Mouse (Mus musculus): Measurements from ENCODE around the gene Hist2h2aa2. TPM values are rescaled to one million over a fixed set of nuclear protein-coding genes. Genes with fewer than 3 reads are reported as not detected.

Hist2h2aa2 gene
- polyA plus RNA-seq, 1 experiment from 2014 or later: 63.0 TPM

DNA sequence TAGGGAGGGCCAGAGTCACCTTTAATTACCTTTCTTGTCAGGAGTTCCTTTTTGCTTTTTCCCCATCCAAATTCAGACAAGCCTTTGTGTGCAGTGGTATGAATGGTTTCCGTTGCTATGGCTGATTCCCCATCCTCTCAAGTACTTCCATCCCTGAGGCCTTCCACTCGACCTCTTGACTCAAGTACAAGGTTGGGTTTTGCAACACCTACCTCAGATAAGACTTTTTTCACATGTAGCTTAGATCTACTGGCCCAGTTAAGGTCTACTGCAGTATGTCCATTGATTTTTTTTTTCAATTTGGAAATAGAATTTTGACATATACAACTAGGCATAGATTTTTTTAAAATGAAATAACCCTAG, 8.3 kb downstream of the Hist2h2aa2 start:
- no peaks in the 10 kb centered on the region for H3K9me3 ChIP-seq (ENCODE audit: control insufficient read depth, low read length)
- H3K4me2 ChIP-seq (replicated peaks; ENCODE audit: low read depth, low read length): no peak overlapping the region
- ATAC-seq (ENCODE audit: low FRiP score): no peak
- WGBS: 59% methylated on average over 2 of the region's 2 CpGs
- no peaks in the 10 kb centered on the region for H3K36me3 ChIP-seq (ENCODE audit: control insufficient read depth, insufficient read depth, low read length)
- H3K27me3 ChIP-seq (ENCODE audit: control insufficient read depth, insufficient read depth, low read length): no peaks in the 10 kb centered on the region
- DNase-seq (ENCODE audit: low spot score): no peak
- no peaks in the 10 kb centered on the region for H3K4me1 ChIP-seq (replicated peaks; ENCODE audit: control insufficient read depth, insufficient read depth, low read length)
- H3K4me3 ChIP-seq (ENCODE audit: low read depth, low read length): no peak overlapping the region
- H3K9ac ChIP-seq (ENCODE audit: low read depth, low read length): no peak overlapping the region
- no peak overlapping the region for H3K27ac ChIP-seq (ENCODE audit: low read depth, low read length)

DNA sequence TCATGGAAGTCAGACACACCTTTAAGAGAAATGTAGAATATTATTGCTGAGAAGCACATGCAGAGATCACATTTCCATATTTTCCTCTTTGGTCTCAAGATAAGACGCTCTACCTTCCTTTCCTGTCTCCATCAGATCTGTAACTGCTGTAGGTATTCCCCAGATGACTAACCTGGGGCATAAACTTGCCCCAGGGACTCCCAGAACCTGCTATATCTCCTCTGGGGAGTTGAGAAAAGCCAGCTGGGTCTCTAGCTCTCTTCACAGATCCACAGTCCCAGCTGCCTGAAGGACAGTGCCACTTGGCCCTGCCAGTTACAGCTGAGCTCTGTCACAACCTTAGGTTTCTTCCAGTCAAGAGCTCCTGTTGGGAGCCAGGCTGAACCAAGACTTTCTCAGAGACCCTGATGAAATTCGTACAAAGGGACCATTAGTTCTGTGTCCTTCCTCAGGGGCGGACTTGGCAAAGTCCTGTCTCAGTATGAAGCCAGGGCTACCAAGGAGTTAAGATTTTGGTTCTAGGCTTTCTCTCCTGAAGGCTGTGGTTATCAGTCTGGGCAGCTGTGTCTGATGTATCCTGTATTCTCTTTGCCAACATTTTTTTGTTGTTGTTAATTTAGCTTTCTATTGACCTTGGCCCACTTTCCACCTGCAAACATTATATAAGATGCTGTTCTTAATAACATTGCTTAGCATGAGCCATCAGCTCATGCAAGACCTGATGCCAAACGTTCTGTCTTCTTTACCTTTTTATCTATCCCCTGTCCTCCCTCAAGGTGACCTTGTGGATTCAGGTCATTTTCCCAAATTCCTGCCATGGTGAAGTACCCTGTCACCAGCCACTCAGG, 8.9 kb downstream of the Hist2h2aa2 start:
- 72% methylated on average over 4 of the region's 4 CpGs for WGBS
- no peaks in the 10 kb centered on the region for H3K9me3 ChIP-seq (ENCODE audit: control insufficient read depth, low read length)
- H3K27me3 ChIP-seq (ENCODE audit: control insufficient read depth, insufficient read depth, low read length): no peaks in the 10 kb centered on the region
- H3K36me3 ChIP-seq (ENCODE audit: control insufficient read depth, insufficient read depth, low read length): no peaks in the 10 kb centered on the region
- no peak overlapping the region for H3K9ac ChIP-seq (ENCODE audit: low read depth, low read length)
- DNase-seq (ENCODE audit: low spot score) (no peak), ATAC-seq (ENCODE audit: low FRiP score) (no peak)
- H3K4me3 ChIP-seq (ENCODE audit: low read depth, low read length): no peak overlapping the region
- no peaks in the 10 kb centered on the region for H3K4me1 ChIP-seq (replicated peaks; ENCODE audit: control insufficient read depth, insufficient read depth, low read length)
- no peak overlapping the region for H3K27ac ChIP-seq (ENCODE audit: low read depth, low read length)
- no peak overlapping the region for H3K4me2 ChIP-seq (replicated peaks; ENCODE audit: low read depth, low read length)

- H3K27me3 ChIP-seq (ENCODE audit: control insufficient read depth, insufficient read depth, low read length): no peaks in the 10 kb centered on the region
- H3K4me3 ChIP-seq (ENCODE audit: low read depth, low read length): no peak overlapping the region
- no peak overlapping the region for H3K27ac ChIP-seq (ENCODE audit: low read depth, low read length)
- DNase-seq (ENCODE audit: low spot score) (no peak), ATAC-seq (ENCODE audit: low FRiP score) (no peak)
- no peaks in the 10 kb centered on the region; the same call in 1 of the 2 replicates for H3K4me1 ChIP-seq (replicated peaks; ENCODE audit: control insufficient read depth, insufficient read depth, low read length)
- WGBS: 81% methylated on average over 2 of the region's 2 CpGs
- H3K4me2 ChIP-seq (replicated peaks; ENCODE audit: low read depth, low read length): no peak overlapping the region
- no peaks in the 10 kb centered on the region for H3K9me3 ChIP-seq (ENCODE audit: control insufficient read depth, low read length)
- no peaks in the 10 kb centered on the region for H3K36me3 ChIP-seq (ENCODE audit: control insufficient read depth, insufficient read depth, low read length)
- no peak overlapping the region for H3K9ac ChIP-seq (ENCODE audit: low read depth, low read length)
Measured at GRCm38 (mm10) chr3:96230404-96230803, 9.7 kb downstream of the Hist2h2aa2 start.

GRCm38 (mm10) chr3:96228828-96229227, 11.2 kb downstream of the Hist2h2aa2 start:
- no peak overlapping the region for H3K4me3 ChIP-seq (ENCODE audit: low read depth, low read length)
- no peaks in the 10 kb centered on the region; the same call in 1 of the 2 replicates for H3K4me1 ChIP-seq (replicated peaks; ENCODE audit: control insufficient read depth, insufficient read depth, low read length)
- H3K27me3 ChIP-seq (ENCODE audit: control insufficient read depth, insufficient read depth, low read length): no peaks in the 10 kb centered on the region
- H3K36me3 ChIP-seq (ENCODE audit: control insufficient read depth, insufficient read depth, low read length): no peaks in the 10 kb centered on the region
- H3K9ac ChIP-seq (ENCODE audit: low read depth, low read length): no peak overlapping the region
- 73% methylated on average over 2 of the region's 2 CpGs for WGBS
- no peak overlapping the region for H3K27ac ChIP-seq (ENCODE audit: low read depth, low read length)
- no peaks in the 10 kb centered on the region for H3K9me3 ChIP-seq (ENCODE audit: control insufficient read depth, low read length)
- DNase-seq (ENCODE audit: low spot score) (no peak), ATAC-seq (ENCODE audit: low FRiP score) (no peak)
- no peak overlapping the region for H3K4me2 ChIP-seq (replicated peaks; ENCODE audit: low read depth, low read length)

DNA sequence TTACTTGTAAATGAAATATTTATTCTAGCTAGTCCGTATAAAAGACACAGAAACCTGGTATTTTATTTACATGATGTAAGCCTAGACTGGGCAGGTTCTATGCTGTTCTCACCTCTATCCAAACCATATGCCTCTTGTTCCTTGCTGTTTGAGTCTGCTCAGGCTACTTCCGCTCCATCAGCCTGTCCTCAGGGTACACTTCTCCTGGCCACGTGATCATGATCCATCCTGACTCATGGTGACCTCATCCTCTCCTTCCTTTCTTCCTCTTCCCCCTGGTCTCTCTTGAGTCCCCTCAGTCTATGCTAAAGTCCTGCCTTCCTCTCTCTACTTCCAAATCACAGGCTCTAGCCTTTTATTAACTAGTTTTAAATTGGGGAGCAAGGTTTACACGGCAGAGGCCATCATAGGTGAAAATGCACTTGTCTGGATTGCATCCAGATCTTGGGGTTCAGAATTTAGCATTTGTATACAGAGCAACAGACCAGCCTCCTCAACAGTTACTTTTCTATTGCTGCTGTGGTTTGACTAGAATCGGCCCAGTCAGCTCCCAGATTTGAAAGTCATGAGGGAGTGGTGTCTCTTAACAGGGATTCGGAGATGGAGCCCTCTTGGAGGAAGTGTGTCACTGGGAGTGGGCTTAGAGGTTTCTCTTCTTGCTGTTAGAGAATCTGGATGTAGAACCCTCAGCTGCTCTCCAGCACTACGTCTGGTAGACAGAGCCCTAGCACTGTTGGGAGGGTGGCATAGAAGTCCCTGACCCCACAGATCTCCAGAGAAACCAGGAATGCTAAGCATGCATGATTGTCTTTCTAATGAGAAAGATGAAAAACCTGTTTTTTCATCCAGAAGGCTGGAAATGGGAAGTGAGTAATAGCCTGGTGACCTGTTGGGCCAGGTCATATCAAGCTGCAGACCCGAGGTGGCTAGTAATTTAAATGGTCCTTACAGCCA, 13.1 kb downstream of the Hist2h2aa2 start:
- H3K4me1 ChIP-seq (replicated peaks; ENCODE audit: control insufficient read depth, insufficient read depth, low read length): peaks cover under 1% of the 10 kb centered on the region; the same call in 1 of the 2 replicates
- ATAC-seq (ENCODE audit: low FRiP score) (no peak), DNase-seq (ENCODE audit: low spot score) (no peak)
- no peak overlapping the region for H3K4me3 ChIP-seq (ENCODE audit: low read depth, low read length)
- no peaks in the 10 kb centered on the region for H3K36me3 ChIP-seq (ENCODE audit: control insufficient read depth, insufficient read depth, low read length)
- H3K4me2 ChIP-seq (replicated peaks; ENCODE audit: low read depth, low read length): no peak overlapping the region
- H3K9me3 ChIP-seq (ENCODE audit: control insufficient read depth, low read length): no peaks in the 10 kb centered on the region
- 74% methylated on average over 8 of the region's 8 CpGs for WGBS
- H3K27ac ChIP-seq (ENCODE audit: low read depth, low read length): no peak overlapping the region
- H3K9ac ChIP-seq (ENCODE audit: low read depth, low read length): no peak overlapping the region
- H3K27me3 ChIP-seq (ENCODE audit: control insufficient read depth, insufficient read depth, low read length): no peaks in the 10 kb centered on the region

DNA sequence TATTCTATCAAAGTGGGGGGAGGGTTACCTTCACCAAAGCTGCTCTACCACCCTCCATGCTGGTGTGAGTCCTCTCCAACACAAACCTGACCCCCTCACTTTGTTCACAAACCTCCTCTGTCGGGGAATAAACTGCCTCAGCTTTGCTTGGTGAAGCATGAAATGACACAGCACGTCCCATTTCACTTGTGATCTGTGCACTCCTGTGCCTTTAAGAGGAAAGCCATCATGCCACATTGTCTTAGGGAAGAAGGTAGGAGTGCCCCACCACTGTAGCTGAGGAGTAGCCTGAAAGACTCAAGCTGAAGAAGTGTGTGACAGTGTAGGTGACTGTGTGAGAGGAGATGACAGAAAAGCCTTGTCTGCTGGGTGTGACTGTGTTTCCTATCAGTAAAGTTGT, 14.7 kb downstream of the Hist2h2aa2 start:
- no peaks in the 10 kb centered on the region for H3K27me3 ChIP-seq (ENCODE audit: control insufficient read depth, insufficient read depth, low read length)
- WGBS: 20% methylated on average over 2 of the region's 2 CpGs
- H3K9ac ChIP-seq (ENCODE audit: low read depth, low read length): no peak overlapping the region
- no peak for DNase-seq (ENCODE audit: low spot score)
- no peak overlapping the region for H3K4me3 ChIP-seq (ENCODE audit: low read depth, low read length)
- H3K4me1 ChIP-seq (replicated peaks; ENCODE audit: control insufficient read depth, insufficient read depth, low read length): peaks cover 6% of the 10 kb centered on the region
- no peaks in the 10 kb centered on the region for H3K9me3 ChIP-seq (ENCODE audit: control insufficient read depth, low read length)
- no peak overlapping the region for H3K27ac ChIP-seq (ENCODE audit: low read depth, low read length)
- no peak overlapping the region for H3K4me2 ChIP-seq (replicated peaks; ENCODE audit: low read depth, low read length)
- ATAC-seq (ENCODE audit: low FRiP score): no peak
- H3K36me3 ChIP-seq (ENCODE audit: control insufficient read depth, insufficient read depth, low read length): no peaks in the 10 kb centered on the region

DNA sequence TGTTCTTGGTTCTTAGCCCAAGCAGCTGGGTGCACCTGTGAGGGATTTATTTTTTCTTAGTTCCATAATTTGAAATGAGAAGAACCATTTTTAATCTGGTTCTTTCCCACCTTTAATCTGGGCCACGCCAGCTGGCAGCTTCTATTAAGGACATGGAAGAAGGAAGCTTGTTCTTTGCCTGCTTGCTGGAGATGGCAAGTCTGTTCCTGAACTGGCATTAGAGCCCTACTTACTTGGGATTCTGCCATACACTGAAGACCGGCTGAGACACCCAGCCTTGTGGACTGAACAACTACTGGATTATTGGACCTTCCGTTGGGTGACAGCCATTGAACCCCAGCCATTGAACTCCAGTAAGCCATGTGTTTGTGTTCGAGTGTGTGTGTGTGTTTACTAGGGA, 17.3 kb downstream of the Hist2h2aa2 start:
- Histone ChIP-seq H3K4me1 (replicated peaks; ENCODE audit: control insufficient read depth, insufficient read depth, low read length) (peaks cover 6% of the 10 kb centered on the region), H3K27ac (ENCODE audit: low read depth, low read length) (no peak overlapping the region), H3K4me2 (replicated peaks; ENCODE audit: low read depth, low read length) (no peak overlapping the region), H3K9ac (ENCODE audit: low read depth, low read length) (no peak overlapping the region), H3K9me3 (ENCODE audit: control insufficient read depth, low read length) (no peaks in the 10 kb centered on the region), H3K4me3 (ENCODE audit: low read depth, low read length) (no peak overlapping the region), H3K36me3 (ENCODE audit: control insufficient read depth, insufficient read depth, low read length) (no peaks in the 10 kb centered on the region), H3K27me3 (ENCODE audit: control insufficient read depth, insufficient read depth, low read length) (no peaks in the 10 kb centered on the region)
- no peak for ATAC-seq (ENCODE audit: low FRiP score)
- no peak for DNase-seq (ENCODE audit: low spot score)
- 90% methylated on average over 4 of the region's 4 CpGs for WGBS

GRCm38 (mm10) chr3:96221640-96222038, 18.4 kb downstream of the Hist2h2aa2 start:
- H3K4me1 ChIP-seq (replicated peaks; ENCODE audit: control insufficient read depth, insufficient read depth, low read length): peaks cover 6% of the 10 kb centered on the region
- peak overlapping the region; percentile 87 for H3K4me2 ChIP-seq (replicated peaks; ENCODE audit: low read depth, low read length)
- ATAC-seq (ENCODE audit: low FRiP score) (no peak), DNase-seq (ENCODE audit: low spot score) (peak; percentile 37)
- peak overlapping the region; percentile 84 for H3K9ac ChIP-seq (ENCODE audit: low read depth, low read length)
- H3K4me3 ChIP-seq (ENCODE audit: low read depth, low read length): peak overlapping the region; percentile 62
- H3K36me3 ChIP-seq (ENCODE audit: control insufficient read depth, insufficient read depth, low read length): no peaks in the 10 kb centered on the region
- peak overlapping the region; percentile 96 for H3K27ac ChIP-seq (ENCODE audit: low read depth, low read length)
- WGBS: 20% methylated on average over 9 of the region's 9 CpGs
- no peaks in the 10 kb centered on the region for H3K9me3 ChIP-seq (ENCODE audit: control insufficient read depth, low read length)
- no peaks in the 10 kb centered on the region for H3K27me3 ChIP-seq (ENCODE audit: control insufficient read depth, insufficient read depth, low read length)
